In the genomic region with DNA sequence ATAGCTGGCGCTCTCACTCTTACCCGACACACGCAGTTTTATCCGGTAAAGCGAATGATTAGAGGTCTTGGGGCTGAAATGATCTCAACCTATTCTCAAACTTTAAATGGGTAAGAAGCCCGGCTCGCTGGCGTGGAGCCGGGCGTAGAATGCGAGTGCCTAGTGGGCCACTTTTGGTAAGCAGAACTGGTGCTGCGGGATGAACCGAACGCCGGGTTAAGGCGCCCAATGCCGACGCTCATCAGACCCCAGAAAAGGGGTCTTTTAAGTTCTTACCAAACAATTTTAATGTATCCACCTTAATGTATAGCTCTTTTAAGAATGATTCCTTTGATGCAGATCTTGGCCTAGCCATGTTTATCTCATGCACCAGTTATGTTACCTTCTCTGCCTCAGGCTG, we compare ENCODE assay signal across 8 mouse cellular contexts.
DNase-seq lines count a peak whose midpoint lies in the region; ATAC-seq and TF ChIP-seq lines count a peak whose summit lies in the region.

No protein-coding gene starts in this region.

- DNase-seq in gastrocnemius, adult 2 months, result peak; percentile 59
- DNase-seq in gastrocnemius, postnatal 25 days, result no peak
- peak; percentile 73 to 88 for DNase-seq in CD8-positive naive resting alpha-beta T cell, adult 2 months (ENCODE audit: low read depth in 2 of 2, low spot score in 2 of 2)
- peak; percentile 38 to 92 for DNase-seq in heart, adult 18-20 months
- peak; percentile 76 to 77 for DNase-seq in layer of hippocampus, postnatal 10 days (ENCODE audit: low spot score in 2 of 2)
- peak; percentile 65 for DNase-seq in thymus, postnatal 4 days
- no peak for DNase-seq in embryo, embryonic 10 days (ENCODE audit: low spot score)

- no peak for TF ChIP-seq CTCF in gastrocnemius, adult 2 months (IDR thresholded peaks at IDR 0.05)

- no peak overlapping the region for H3K4me2 ChIP-seq in midbrain, embryonic 16.5 days (ENCODE audit: low read length)

- H3K27ac ChIP-seq in gastrocnemius, adult 2 months, result no peak overlapping the region
- no peak overlapping the region for H3K27ac ChIP-seq in midbrain, embryonic 16.5 days (ENCODE audit: low read length)

- no peak overlapping the region for H3K9ac ChIP-seq in midbrain, embryonic 16.5 days (ENCODE audit: low read depth, low read length)

- peak; percentile 82 for ATAC-seq in midbrain, embryonic 16.5 days

- intact Hi-C loops in gastrocnemius, adult 2 months (cut with DNase I), result no loop called here

- no peak overlapping the region for H3K4me3 ChIP-seq in gastrocnemius, adult 2 months
- H3K4me3 ChIP-seq in midbrain, embryonic 16.5 days (ENCODE audit: low read depth, low read length), result no peak overlapping the region

- H3K27me3 ChIP-seq in midbrain, embryonic 16.5 days (ENCODE audit: control insufficient read depth, insufficient read depth, low read depth, low read length), result no peaks in the 10 kb centered on the region

- peaks cover 8% of the 10 kb centered on the region for H3K4me1 ChIP-seq in midbrain, embryonic 16.5 days (ENCODE audit: control insufficient read depth, insufficient read depth, low read length)

- no peaks in the 10 kb centered on the region for H3K36me3 ChIP-seq in midbrain, embryonic 16.5 days (ENCODE audit: control insufficient read depth, insufficient read depth, low read length)

- WGBS in midbrain, embryonic 16.5 days, result 97% methylated on average over 18 of the region's 18 CpGs

- no peaks in the 10 kb centered on the region; the same call in none of the 2 replicates for H3K9me3 ChIP-seq in midbrain, embryonic 16.5 days (replicated peaks; ENCODE audit: control insufficient read depth, low read length, poor library complexity, severe bottlenecking)

Comparison
In these comparisons a context has a peak if more than half of its experiments do, and no peak if none do; other contexts are left out.
1. DNase-seq: peak in gastrocnemius, adult 2 months (single experiment), CD8-positive naive resting alpha-beta T cell, adult 2 months (2 of 2), heart, adult 18-20 months (2 of 2), layer of hippocampus, postnatal 10 days (2 of 2) and thymus, postnatal 4 days (single experiment); none in gastrocnemius, postnatal 25 days (single experiment) and embryo, embryonic 10 days (single experiment).